Mouse (Mus musculus): ENCODE measurements at regions not wholly inside any gene's neighbourhood (a gene's known extent, or its start where the extent isn't known, plus 50 kb on each side); places are given as distances from the start of the nearest gene placed in this dataset.

GRCm38 (mm10) chr11:19611217-19611616 lies 313.0 kb upstream of the Spred2 start:
- Histone ChIP-seq H3K27me3 (ENCODE audit: control insufficient read depth, insufficient read depth, low read length) (no peaks in the 10 kb centered on the region), H3K4me3 (replicated peaks; ENCODE audit: insufficient read depth, low read depth, low read length) (no peak overlapping the region), H3K27ac (ENCODE audit: insufficient read depth, low read length) (no peak overlapping the region), H3K4me1 (ENCODE audit: control insufficient read depth, insufficient read depth, low read length) (no peaks in the 10 kb centered on the region)
- WGBS = 88% methylated on average over 4 of the region's 4 CpGs
- no peak for TF ChIP-seq CTCF (IDR thresholded peaks at IDR 0.05; ENCODE audit: borderline replicate concordance, insufficient read depth, low read depth, low read length)
- no peak for DNase-seq

- Histone ChIP-seq H3K4me1 (ENCODE audit: control insufficient read depth, insufficient read depth, low read length) (no peaks in the 10 kb centered on the region), H3K4me3 (replicated peaks; ENCODE audit: insufficient read depth, low read depth, low read length) (no peak overlapping the region), H3K27me3 (ENCODE audit: control insufficient read depth, insufficient read depth, low read length) (no peaks in the 10 kb centered on the region), H3K27ac (ENCODE audit: insufficient read depth, low read length) (no peak overlapping the region)
- no peak for TF ChIP-seq POLR2A (IDR thresholded peaks at IDR 0.05; ENCODE audit: borderline replicate concordance, insufficient read depth, low read length)
- no peak for TF ChIP-seq CTCF (IDR thresholded peaks at IDR 0.05; ENCODE audit: borderline replicate concordance, insufficient read depth, low read depth, low read length)
- DNase-seq = no peak
- 32% methylated on average over 4 of the region's 4 CpGs for WGBS
Measured at GRCm38 (mm10) chr11:19616520-19616919, 307.7 kb upstream of the Spred2 start.

- H3K27me3 ChIP-seq (ENCODE audit: control insufficient read depth, insufficient read depth, low read length) = no peaks in the 10 kb centered on the region
- H3K4me3 ChIP-seq (replicated peaks; ENCODE audit: insufficient read depth, low read depth, low read length) = no peak overlapping the region
- no peak overlapping the region for H3K27ac ChIP-seq (ENCODE audit: insufficient read depth, low read length)
- no peak for DNase-seq
- 89% methylated on average over 13 of the region's 13 CpGs for WGBS
- TF ChIP-seq CTCF (IDR thresholded peaks at IDR 0.05; ENCODE audit: borderline replicate concordance, insufficient read depth, low read depth, low read length) (no peak), POLR2A (IDR thresholded peaks at IDR 0.05; ENCODE audit: borderline replicate concordance, insufficient read depth, low read length) (no peak)
- H3K4me1 ChIP-seq (ENCODE audit: control insufficient read depth, insufficient read depth, low read length) = no peaks in the 10 kb centered on the region
Measured at GRCm38 (mm10) chr11:19619494-19619893, 304.7 kb upstream of the Spred2 start.

GRCm38 (mm10) chr11:19631055-19631695 lies 293.0 kb upstream of the Spred2 start:
- TF ChIP-seq CTCF (IDR thresholded peaks at IDR 0.05; ENCODE audit: borderline replicate concordance, insufficient read depth, low read depth, low read length) = no peak
- no peak for TF ChIP-seq POLR2A (IDR thresholded peaks at IDR 0.05; ENCODE audit: borderline replicate concordance, insufficient read depth, low read length)
- DNase-seq = no peak
- H3K27ac ChIP-seq (ENCODE audit: insufficient read depth, low read length) = no peak overlapping the region
- no peaks in the 10 kb centered on the region for H3K4me1 ChIP-seq (ENCODE audit: control insufficient read depth, insufficient read depth, low read length)
- WGBS = 82% methylated on average over 6 of the region's 6 CpGs
- no peak overlapping the region for H3K4me3 ChIP-seq (replicated peaks; ENCODE audit: insufficient read depth, low read depth, low read length)
- no peaks in the 10 kb centered on the region for H3K27me3 ChIP-seq (ENCODE audit: control insufficient read depth, insufficient read depth, low read length)

GRCm38 (mm10) chr11:19632477-19632876 lies 291.7 kb upstream of the Spred2 start:
- H3K4me3 ChIP-seq (replicated peaks; ENCODE audit: insufficient read depth, low read depth, low read length) = no peak overlapping the region
- H3K4me1 ChIP-seq (ENCODE audit: control insufficient read depth, insufficient read depth, low read length) = no peaks in the 10 kb centered on the region
- no peak for TF ChIP-seq CTCF (IDR thresholded peaks at IDR 0.05; ENCODE audit: borderline replicate concordance, insufficient read depth, low read depth, low read length)
- no peak for TF ChIP-seq POLR2A (IDR thresholded peaks at IDR 0.05; ENCODE audit: borderline replicate concordance, insufficient read depth, low read length)
- H3K27me3 ChIP-seq (ENCODE audit: control insufficient read depth, insufficient read depth, low read length) = no peaks in the 10 kb centered on the region
- DNase-seq = no peak
- WGBS = 80% methylated on average over 5 of the region's 5 CpGs
- no peak overlapping the region for H3K27ac ChIP-seq (ENCODE audit: insufficient read depth, low read length)

GRCm38 (mm10) chr11:19633621-19634020 lies 290.6 kb upstream of the Spred2 start:
- DNase-seq = no peak
- 82% methylated on average over 5 of the region's 5 CpGs for WGBS
- H3K27ac ChIP-seq (ENCODE audit: insufficient read depth, low read length) = no peak overlapping the region
- TF ChIP-seq POLR2A (IDR thresholded peaks at IDR 0.05; ENCODE audit: borderline replicate concordance, insufficient read depth, low read length) (no peak), CTCF (IDR thresholded peaks at IDR 0.05; ENCODE audit: borderline replicate concordance, insufficient read depth, low read depth, low read length) (no peak)
- H3K4me1 ChIP-seq (ENCODE audit: control insufficient read depth, insufficient read depth, low read length) = no peaks in the 10 kb centered on the region
- no peak overlapping the region for H3K4me3 ChIP-seq (replicated peaks; ENCODE audit: insufficient read depth, low read depth, low read length)
- no peaks in the 10 kb centered on the region for H3K27me3 ChIP-seq (ENCODE audit: control insufficient read depth, insufficient read depth, low read length)

GRCm38 (mm10) chr11:19641153-19641552 lies 283.0 kb upstream of the Spred2 start:
- Histone ChIP-seq H3K4me1 (ENCODE audit: control insufficient read depth, insufficient read depth, low read length) (no peaks in the 10 kb centered on the region), H3K27me3 (ENCODE audit: control insufficient read depth, insufficient read depth, low read length) (no peaks in the 10 kb centered on the region), H3K27ac (ENCODE audit: insufficient read depth, low read length) (no peak overlapping the region), H3K4me3 (replicated peaks; ENCODE audit: insufficient read depth, low read depth, low read length) (no peak overlapping the region)
- 73% methylated on average over 8 of the region's 8 CpGs for WGBS
- DNase-seq = no peak
- TF ChIP-seq CTCF (IDR thresholded peaks at IDR 0.05; ENCODE audit: borderline replicate concordance, insufficient read depth, low read depth, low read length) = no peak
- no peak for TF ChIP-seq POLR2A (IDR thresholded peaks at IDR 0.05; ENCODE audit: borderline replicate concordance, insufficient read depth, low read length)

GRCm38 (mm10) chr11:19644116-19644795 lies 279.9 kb upstream of the Spred2 start:
- TF ChIP-seq POLR2A (IDR thresholded peaks at IDR 0.05; ENCODE audit: borderline replicate concordance, insufficient read depth, low read length) (no peak), CTCF (IDR thresholded peaks at IDR 0.05; ENCODE audit: borderline replicate concordance, insufficient read depth, low read depth, low read length) (no peak)
- Histone ChIP-seq H3K4me1 (ENCODE audit: control insufficient read depth, insufficient read depth, low read length) (no peaks in the 10 kb centered on the region), H3K4me3 (replicated peaks; ENCODE audit: insufficient read depth, low read depth, low read length) (no peak overlapping the region), H3K27ac (ENCODE audit: insufficient read depth, low read length) (no peak overlapping the region), H3K27me3 (ENCODE audit: control insufficient read depth, insufficient read depth, low read length) (no peaks in the 10 kb centered on the region)
- no peak for DNase-seq
- WGBS = 80% methylated on average over 7 of the region's 7 CpGs

All from cerebellum, adult 2 months (tissue).